Mouse (Mus musculus) embryonic facial prominence, embryonic 12.5 days (tissue): ENCODE results near the gene Plekhb2. TPM values are rescaled to one million over a fixed set of nuclear protein-coding genes. Genes with fewer than 3 reads are reported as not detected.

ENCODE experiments used
- ATAC-seq: fragments of 200-750 bp; cut with Nextera tagmentation; 2 replicates; pipeline ENCODE4 v1.8.0; 2017; ENCODE audit not compliant: insufficient number of reproducible peaks, insufficient read depth, low FRiP score, low TSS enrichment
- H3K27ac ChIP-seq: fragments of 300-500 bp; sonication (generic); 2 replicates; pipeline ENCODE4 v1.5.1; 2016; ENCODE audit warnings: mild to moderate bottlenecking
- H3K27me3 ChIP-seq: fragments of 300-500 bp; sonication (generic); 2 replicates; pipeline ENCODE4 v1.6.1; 2016; ENCODE audit warnings: mild to moderate bottlenecking, moderate library complexity
- H3K36me3 ChIP-seq: fragments of 300-500 bp; sonication (generic); 2 replicates; pipeline ENCODE4 v1.6.1; 2016; ENCODE audit warnings: mild to moderate bottlenecking
- H3K4me1 ChIP-seq: fragments of 300-500 bp; sonication (generic); 2 replicates; pipeline ENCODE4 v1.6.1; 2016
- H3K4me2 ChIP-seq: fragments of 300-500 bp; sonication (generic); replicated peaks from 2 replicates; pipeline ENCODE4 v1.6.1; 2016; ENCODE audit warnings: mild to moderate bottlenecking, moderate library complexity
- H3K4me3 ChIP-seq: fragments of 300-500 bp; sonication (generic); 2 replicates; pipeline ENCODE4 v1.5.1; 2016; ENCODE audit warnings: mild to moderate bottlenecking
- H3K9ac ChIP-seq: fragments of 300-500 bp; sonication (generic); 2 replicates; pipeline ENCODE4 v1.6.1; 2016; ENCODE audit warnings: mild to moderate bottlenecking, moderate library complexity
- H3K9me3 ChIP-seq: fragments of 300-500 bp; sonication (generic); 2 replicates; pipeline ENCODE4 v1.6.1; 2016; ENCODE audit warnings: mild to moderate bottlenecking, moderate library complexity
- WGBS: fragments of 180-500 bp; shearing (Covaris S2); methylation state at CpG from one replicate; pipeline ENCODE4 v1.1.7; 2016; 5-methylcytosine and 5-hydroxymethylcytosine counted together
- polyA plus RNA-seq: library from polyadenylated mRNA; unstranded; fragments of >200 nt; fragmentation: Nextera tagmentation; extraction: Ambion mirVana; gene quantifications from 2 replicates; pipeline ENCODE4 v1.2.1, GENCODE M21; 2016

Plekhb2 gene
- polyA plus RNA-seq, 1 experiment from 2014 or later, result 17.4 TPM

GRCm38 (mm10) chr1:34819225-34819910 is 30.4 kb upstream of the Plekhb2 start:
- Histone ChIP-seq H3K4me3 (no peak overlapping the region), H3K9ac (no peak overlapping the region), H3K27ac (no peak overlapping the region), H3K36me3 (peaks cover 84% of the 10 kb centered on the region), H3K27me3 (no peaks in the 10 kb centered on the region), H3K4me1 (no peaks in the 10 kb centered on the region), H3K9me3 (no peaks in the 10 kb centered on the region), H3K4me2 (no peak overlapping the region)
- ATAC-seq, result no peak
- WGBS, result 95% methylated on average over 6 of the region's 6 CpGs

- H3K4me2 ChIP-seq, result no peak overlapping the region
- WGBS, result 98% methylated on average over 2 of the region's 2 CpGs
- no peak overlapping the region for H3K9ac ChIP-seq
- H3K9me3 ChIP-seq, result no peaks in the 10 kb centered on the region
- ATAC-seq, result no peak
- H3K4me1 ChIP-seq, result 0 out of 2 replicates have a peak, but pooled peaks cover 2% of the 10 kb centered on the region
- H3K36me3 ChIP-seq, result peaks cover 71% of the 10 kb centered on the region
- no peak overlapping the region for H3K4me3 ChIP-seq
- no peak overlapping the region for H3K27ac ChIP-seq
- H3K27me3 ChIP-seq, result no peaks in the 10 kb centered on the region
Observed at GRCm38 (mm10) chr1:34821411-34821810, 28.4 kb upstream of the Plekhb2 start.

GRCm38 (mm10) chr1:34822003-34822402 is 27.8 kb upstream of the Plekhb2 start:
- H3K4me2 ChIP-seq, result no peak overlapping the region
- 0 out of 2 replicates have a peak, but pooled peaks cover 2% of the 10 kb centered on the region for H3K4me1 ChIP-seq
- H3K9me3 ChIP-seq, result no peaks in the 10 kb centered on the region
- 89% methylated on average over 7 of the region's 7 CpGs for WGBS
- H3K27me3 ChIP-seq, result no peaks in the 10 kb centered on the region
- H3K4me3 ChIP-seq, result no peak overlapping the region
- peaks cover 70% of the 10 kb centered on the region for H3K36me3 ChIP-seq
- H3K9ac ChIP-seq, result no peak overlapping the region
- H3K27ac ChIP-seq, result no peak overlapping the region
- ATAC-seq, result no peak

GRCm38 (mm10) chr1:34822746-34823145 is 27.0 kb upstream of the Plekhb2 start:
- no peak for ATAC-seq
- Histone ChIP-seq H3K4me1 (0 out of 2 replicates have a peak, but pooled peaks cover 2% of the 10 kb centered on the region), H3K27ac (no peak overlapping the region), H3K9ac (no peak overlapping the region), H3K27me3 (no peaks in the 10 kb centered on the region), H3K4me2 (no peak overlapping the region), H3K36me3 (peaks cover 70% of the 10 kb centered on the region), H3K9me3 (no peaks in the 10 kb centered on the region), H3K4me3 (no peak overlapping the region)
- 95% methylated on average over 7 of the region's 7 CpGs for WGBS

- Histone ChIP-seq H3K4me3 (no peak overlapping the region), H3K9ac (no peak overlapping the region), H3K27me3 (no peaks in the 10 kb centered on the region), H3K27ac (no peak overlapping the region), H3K36me3 (peaks cover 70% of the 10 kb centered on the region), H3K9me3 (no peaks in the 10 kb centered on the region), H3K4me2 (no peak overlapping the region), H3K4me1 (0 out of 2 replicates have a peak, but pooled peaks cover 2% of the 10 kb centered on the region)
- ATAC-seq, result no peak
- WGBS, result 94% methylated on average over 6 of the region's 6 CpGs
Observed at GRCm38 (mm10) chr1:34823353-34823752, 26.4 kb upstream of the Plekhb2 start.

GRCm38 (mm10) chr1:34824208-34824607 is 25.6 kb upstream of the Plekhb2 start:
- H3K9ac ChIP-seq, result no peak overlapping the region
- ATAC-seq, result no peak
- H3K4me3 ChIP-seq, result no peak overlapping the region
- no peak overlapping the region for H3K4me2 ChIP-seq
- no peak overlapping the region for H3K27ac ChIP-seq
- no peaks in the 10 kb centered on the region for H3K9me3 ChIP-seq
- WGBS, result 90% methylated on average over 8 of the region's 8 CpGs
- H3K27me3 ChIP-seq, result no peaks in the 10 kb centered on the region
- H3K4me1 ChIP-seq, result 0 out of 2 replicates have a peak, but pooled peaks cover 2% of the 10 kb centered on the region
- peaks cover 69% of the 10 kb centered on the region for H3K36me3 ChIP-seq

- Histone ChIP-seq H3K36me3 (peaks cover 53% of the 10 kb centered on the region), H3K9ac (no peak overlapping the region), H3K9me3 (no peaks in the 10 kb centered on the region), H3K4me2 (no peak overlapping the region), H3K4me3 (no peak overlapping the region), H3K27ac (no peak overlapping the region), H3K4me1 (peaks cover 11% of the 10 kb centered on the region), H3K27me3 (no peaks in the 10 kb centered on the region)
- no peak for ATAC-seq
- 94% methylated on average over 9 of the region's 9 CpGs for WGBS
Observed at GRCm38 (mm10) chr1:34825909-34826308, 23.9 kb upstream of the Plekhb2 start.

- Histone ChIP-seq H3K27me3 (no peaks in the 10 kb centered on the region), H3K4me1 (peaks cover 18% of the 10 kb centered on the region), H3K9ac (no peak overlapping the region), H3K36me3 (peaks cover 39% of the 10 kb centered on the region), H3K4me2 (no peak overlapping the region), H3K4me3 (no peak overlapping the region), H3K27ac (no peak overlapping the region), H3K9me3 (no peaks in the 10 kb centered on the region)
- 80% methylated on average over 7 of the region's 7 CpGs for WGBS
- ATAC-seq, result no peak
Observed at GRCm38 (mm10) chr1:34827900-34828299, 21.9 kb upstream of the Plekhb2 start.

GRCm38 (mm10) chr1:34828528-34829294 is 21.1 kb upstream of the Plekhb2 start:
- WGBS, result 90% methylated on average over 5 of the region's 5 CpGs
- Histone ChIP-seq H3K36me3 (peaks cover 40% of the 10 kb centered on the region), H3K9me3 (no peaks in the 10 kb centered on the region), H3K4me1 (peaks cover 18% of the 10 kb centered on the region), H3K4me2 (no peak overlapping the region), H3K27me3 (no peaks in the 10 kb centered on the region), H3K27ac (no peak overlapping the region), H3K9ac (no peak overlapping the region), H3K4me3 (no peak overlapping the region)
- ATAC-seq, result no peak

- Histone ChIP-seq H3K9me3 (no peaks in the 10 kb centered on the region), H3K9ac (no peak overlapping the region), H3K27ac (no peak overlapping the region), H3K4me2 (no peak overlapping the region), H3K36me3 (peaks cover 51% of the 10 kb centered on the region), H3K4me3 (no peak overlapping the region), H3K4me1 (peaks cover 16% of the 10 kb centered on the region), H3K27me3 (no peaks in the 10 kb centered on the region)
- ATAC-seq, result no peak
- WGBS, result 79% methylated on average over 2 of the region's 2 CpGs
Observed at GRCm38 (mm10) chr1:34830934-34831333, 18.8 kb upstream of the Plekhb2 start.

GRCm38 (mm10) chr1:34831381-34831780 is 18.4 kb upstream of the Plekhb2 start:
- Histone ChIP-seq H3K27me3 (no peaks in the 10 kb centered on the region), H3K36me3 (peaks cover 51% of the 10 kb centered on the region), H3K4me2 (no peak overlapping the region), H3K9ac (no peak overlapping the region), H3K4me1 (peaks cover 16% of the 10 kb centered on the region), H3K4me3 (no peak overlapping the region), H3K9me3 (no peaks in the 10 kb centered on the region), H3K27ac (no peak overlapping the region)
- 88% methylated on average over 1 of the region's 1 CpGs for WGBS
- ATAC-seq, result no peak

- no peak overlapping the region for H3K4me2 ChIP-seq
- 85% methylated on average over 2 of the region's 2 CpGs for WGBS
- no peak for ATAC-seq
Observed at GRCm38 (mm10) chr1:34834904-34835303, 14.9 kb upstream of the Plekhb2 start.

More at GRCm38 (mm10) chr1:34834904-34835303, 14.9 kb upstream of the Plekhb2 start:
- Histone ChIP-seq H3K4me1 (peaks cover 24% of the 10 kb centered on the region), H3K27ac (no peak overlapping the region), H3K4me3 (no peak overlapping the region), H3K36me3 (peaks cover 26% of the 10 kb centered on the region), H3K9me3 (no peaks in the 10 kb centered on the region), H3K9ac (no peak overlapping the region), H3K27me3 (no peaks in the 10 kb centered on the region)
